Comparison of ENCODE assay signal across 9 mouse cellular contexts in genomic region chr9:88520849-88521483, GRCm38 (mm10). TPM values are rescaled to one million over a fixed set of nuclear protein-coding genes. Genes with fewer than 3 reads are reported as not detected.
DNase-seq lines count a peak whose midpoint lies in the region; ATAC-seq and TF ChIP-seq lines count a peak whose summit lies in the region.
"Had no signal": no experiment of that assay in that cellular context is flagged by ENCODE, and none has a peak within 500 bp of the region (broad histone marks: within the 10 kb centered on the region; RNA-seq: fewer than 3 reads in every experiment).

No protein-coding gene starts in this region.

- peaks cover 12% of the 10 kb centered on the region for H3K36me3 ChIP-seq in lung, embryonic 15.5 days
- peaks cover 17% of the 10 kb centered on the region for H3K36me3 ChIP-seq in embryonic facial prominence, embryonic 14.5 days (ENCODE audit: control insufficient read depth, insufficient read depth, low read length)
- H3K36me3 ChIP-seq in limb, embryonic 11.5 days (ENCODE audit: control insufficient read depth, insufficient read depth, low read length): peaks cover 7% of the 10 kb centered on the region; the same call in 1 of the 2 replicates
- H3K36me3 ChIP-seq in neural tube, embryonic 15.5 days: 0 out of 2 replicates have a peak, but pooled peaks cover 3% of the 10 kb centered on the region

- peak overlapping the region; percentile 77; the same call in 1 of the 2 replicates for H3K9ac ChIP-seq in lung, embryonic 15.5 days
- peak overlapping the region; percentile 95; the same call in 1 of the 2 replicates for H3K9ac ChIP-seq in embryonic facial prominence, embryonic 14.5 days (ENCODE audit: low read depth, low read length)
- H3K9ac ChIP-seq in limb, embryonic 11.5 days (ENCODE audit: low read length): no peak overlapping the region; the same call in 1 of the 2 replicates
- peak overlapping the region; percentile 72 for H3K9ac ChIP-seq in neural tube, embryonic 15.5 days (replicated peaks)

- TF ChIP-seq POLR2A in lung, adult 2 months (IDR thresholded peaks at IDR 0.05; ENCODE audit: borderline replicate concordance, extremely low read depth, low read depth, low read length): no peak

- no peaks in the 10 kb centered on the region for H3K27me3 ChIP-seq in lung, embryonic 15.5 days
- no peaks in the 10 kb centered on the region for H3K27me3 ChIP-seq in embryonic facial prominence, embryonic 14.5 days (replicated peaks; ENCODE audit: control insufficient read depth, insufficient read depth, low read length)
- no peaks in the 10 kb centered on the region for H3K27me3 ChIP-seq in limb, embryonic 11.5 days (ENCODE audit: control insufficient read depth, insufficient read depth, low read length)
- H3K27me3 ChIP-seq in neural tube, embryonic 15.5 days (replicated peaks): no peaks in the 10 kb centered on the region

- H3K27ac ChIP-seq in lung, embryonic 15.5 days: no peak overlapping the region
- H3K27ac ChIP-seq in embryonic facial prominence, embryonic 14.5 days (replicated peaks; ENCODE audit: low read depth, low read length): no peak overlapping the region
- H3K27ac ChIP-seq in limb, embryonic 11.5 days (replicated peaks; ENCODE audit: low read depth, low read length): no peak overlapping the region
- no peak overlapping the region for H3K27ac ChIP-seq in neural tube, embryonic 15.5 days (replicated peaks)

- ATAC-seq in lung, embryonic 15.5 days (ENCODE audit: borderline replicate concordance, extremely low read depth, low FRiP score, low TSS enrichment): no peak
- ATAC-seq in embryonic facial prominence, embryonic 14.5 days (ENCODE audit: low read depth): no peak
- no peak for ATAC-seq in limb, embryonic 11.5 days (ENCODE audit: insufficient number of reproducible peaks, low FRiP score, low TSS enrichment, low read depth)
- ATAC-seq in neural tube, embryonic 15.5 days (ENCODE audit: low FRiP score): no peak

- WGBS in lung, embryonic 15.5 days: 26% methylated on average over 4 of the region's 4 CpGs
- WGBS in lung, adult 2 months: 43% methylated on average over 4 of the region's 4 CpGs
- 23% methylated on average over 4 of the region's 4 CpGs for WGBS in embryonic facial prominence, embryonic 14.5 days
- WGBS in limb, embryonic 11.5 days: 28% methylated on average over 4 of the region's 4 CpGs
- WGBS in neural tube, embryonic 15.5 days: 30% methylated on average over 4 of the region's 4 CpGs

- DNase-seq in lung, adult 2 months: no peak
- no peak for DNase-seq in embryonic facial prominence, embryonic 14.5 days (ENCODE audit: low spot score)
- no peak for DNase-seq in limb, embryonic 11.5 days (ENCODE audit: low spot score)
- DNase-seq in thymus, postnatal 4 days: no peak
- no peak for DNase-seq in thymus, postnatal 25 days
- DNase-seq in thymus, postnatal 36 days: no peak
- DNase-seq: adrenal gland, postnatal 25 days had no signal

- TF ChIP-seq CTCF in lung, adult 2 months (IDR thresholded peaks at IDR 0.05; ENCODE audit: insufficient read depth, low read length): no peak

- H3K4me3 ChIP-seq in lung, embryonic 15.5 days: peak overlapping the region; percentile 61
- H3K4me3 ChIP-seq in lung, adult 2 months (replicated peaks; ENCODE audit: extremely low read depth, low read depth, low read length): no peak overlapping the region
- peak overlapping the region; percentile 73 for H3K4me3 ChIP-seq in embryonic facial prominence, embryonic 14.5 days (ENCODE audit: low read depth, low read length)
- peak overlapping the region; percentile 82 for H3K4me3 ChIP-seq in limb, embryonic 11.5 days (ENCODE audit: low read depth, low read length)
- peak overlapping the region; percentile 62 for H3K4me3 ChIP-seq in neural tube, embryonic 15.5 days (replicated peaks)

- peak overlapping the region; percentile 48 for H3K4me2 ChIP-seq in lung, embryonic 15.5 days
- peak overlapping the region; percentile 59 for H3K4me2 ChIP-seq in embryonic facial prominence, embryonic 14.5 days (ENCODE audit: low read depth, low read length)
- H3K4me2 ChIP-seq in limb, embryonic 11.5 days (ENCODE audit: low read depth, severe bottlenecking): peak overlapping the region; percentile 74
- peak overlapping the region; percentile 91 for H3K4me2 ChIP-seq in neural tube, embryonic 15.5 days

- H3K4me1 ChIP-seq in lung, embryonic 15.5 days: peaks cover 10% of the 10 kb centered on the region
- H3K4me1 ChIP-seq in lung, adult 2 months (ENCODE audit: control insufficient read depth, insufficient read depth, low read length): peaks cover 6% of the 10 kb centered on the region
- H3K4me1 ChIP-seq in embryonic facial prominence, embryonic 14.5 days (ENCODE audit: control insufficient read depth, insufficient read depth, low read length): peaks cover 10% of the 10 kb centered on the region
- peaks cover 6% of the 10 kb centered on the region; the same call in 1 of the 2 replicates for H3K4me1 ChIP-seq in limb, embryonic 11.5 days (ENCODE audit: control insufficient read depth, insufficient read depth, low read length)
- peaks cover 26% of the 10 kb centered on the region for H3K4me1 ChIP-seq in neural tube, embryonic 15.5 days

- H3K9me3 ChIP-seq in lung, embryonic 15.5 days: no peaks in the 10 kb centered on the region
- no peaks in the 10 kb centered on the region for H3K9me3 ChIP-seq in embryonic facial prominence, embryonic 14.5 days (ENCODE audit: control insufficient read depth, low read length)
- H3K9me3 ChIP-seq in limb, embryonic 11.5 days (ENCODE audit: control insufficient read depth, low read length): no peaks in the 10 kb centered on the region
- H3K9me3 ChIP-seq in neural tube, embryonic 15.5 days (replicated peaks): no peaks in the 10 kb centered on the region

RNA-seq across cellular contexts. Expression of gene Zfp949, which starts 26.9 kb away (rescaled TPM):
- 11.1 and 12.0 TPM in 2 replicates for polyA plus RNA-seq in lung, embryonic 15.5 days (2015; fragmentation: Nextera tagmentation; extraction: Ambion mirVana)
- 2.8 and 5.5 TPM in 2 replicates for polyA plus RNA-seq in lung, adult 2 months (2012; rRNA removed)
- 9.0 and 10.5 TPM in 2 replicates for polyA plus RNA-seq in embryonic facial prominence, embryonic 14.5 days (2014; fragmentation: Nextera tagmentation; extraction: Ambion mirVana)
- 9.0 and 10.3 TPM in 2 replicates for polyA plus RNA-seq in limb, embryonic 11.5 days (2014; fragmentation: Nextera tagmentation; extraction: Ambion mirVana)
- 19.9 and 21.4 TPM in 2 replicates for polyA plus RNA-seq in neural tube, embryonic 15.5 days (2015; fragmentation: Nextera tagmentation; extraction: Ambion mirVana)

RNA-seq across cellular contexts. Expression of gene Syncrip, which starts 38.6 kb away (rescaled TPM):
- polyA plus RNA-seq in lung, embryonic 15.5 days (2015; fragmentation: Nextera tagmentation; extraction: Ambion mirVana): 96.0 and 108 TPM in 2 replicates
- polyA plus RNA-seq in lung, adult 2 months (2012; rRNA removed): 3.0 and 7.9 TPM in 2 replicates
- 118 and 123 TPM in 2 replicates for polyA plus RNA-seq in embryonic facial prominence, embryonic 14.5 days (2014; fragmentation: Nextera tagmentation; extraction: Ambion mirVana)
- polyA plus RNA-seq in limb, embryonic 11.5 days (2014; fragmentation: Nextera tagmentation; extraction: Ambion mirVana): 138 and 146 TPM in 2 replicates
- polyA plus RNA-seq in neural tube, embryonic 15.5 days (2015; fragmentation: Nextera tagmentation; extraction: Ambion mirVana): 66.7 and 73.3 TPM in 2 replicates

RNA-seq across cellular contexts. Expression of gene Trim43a, which starts 59.7 kb away (rescaled TPM):
- polyA plus RNA-seq in lung, embryonic 15.5 days (2015; fragmentation: Nextera tagmentation; extraction: Ambion mirVana): 0.12 and 0.35 TPM in 2 replicates
- not detected in 2 replicates for polyA plus RNA-seq in lung, adult 2 months (2012; rRNA removed)
- not detected in 2 replicates for polyA plus RNA-seq in embryonic facial prominence, embryonic 14.5 days (2014; fragmentation: Nextera tagmentation; extraction: Ambion mirVana)
- not detected in 2 replicates for polyA plus RNA-seq in limb, embryonic 11.5 days (2014; fragmentation: Nextera tagmentation; extraction: Ambion mirVana)
- 0.08 and 0.20 TPM in 2 replicates for polyA plus RNA-seq in neural tube, embryonic 15.5 days (2015; fragmentation: Nextera tagmentation; extraction: Ambion mirVana)
